Mouse (Mus musculus) fibroblast of lung, adult 2 months (primary cell): ENCODE results near the gene Otop1.

Experiments used
- DNase-seq: peaks from one replicate; pipeline ENCODE4 v3.0.0-alpha.2; 2011; ENCODE audit warnings: low read depth

Otop1 gene

DNA sequence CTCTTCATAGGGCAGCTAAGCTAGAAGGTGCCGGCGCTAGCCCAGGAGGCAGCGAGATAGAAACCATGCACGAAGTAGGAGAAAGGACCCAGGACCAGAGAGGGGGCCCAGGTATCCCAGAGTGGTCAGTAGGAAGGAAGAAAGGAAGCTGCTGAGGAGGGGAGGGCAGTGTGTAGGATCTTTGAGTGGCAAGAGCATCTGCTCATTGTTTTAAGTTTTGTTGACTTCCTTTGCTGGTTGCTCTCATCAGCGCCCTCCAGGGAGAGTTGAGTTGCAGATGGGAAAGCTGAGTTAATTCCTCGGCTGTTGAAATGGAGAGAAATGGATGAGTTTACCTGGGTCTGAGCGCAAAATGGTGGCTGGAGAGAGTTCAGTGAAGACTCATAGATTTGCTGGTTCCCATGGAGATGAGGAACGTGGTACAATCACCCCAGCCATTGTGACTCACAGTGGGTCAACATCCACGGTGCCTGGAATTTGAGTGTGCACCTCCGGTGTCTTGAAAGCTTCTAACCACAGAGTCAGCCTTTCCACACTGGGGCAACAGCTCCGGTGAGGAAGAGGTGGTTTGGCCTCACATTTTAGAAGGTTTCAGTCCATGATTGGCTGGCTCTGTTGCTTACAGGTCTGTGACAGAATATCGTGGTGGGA lies 26.1 kb downstream of the Otop1 start:
- DNase-seq = no peak

GRCm38 (mm10) chr5:38302651-38303050 lies 26.9 kb downstream of the Otop1 start:
- DNase-seq = no peak

DNA sequence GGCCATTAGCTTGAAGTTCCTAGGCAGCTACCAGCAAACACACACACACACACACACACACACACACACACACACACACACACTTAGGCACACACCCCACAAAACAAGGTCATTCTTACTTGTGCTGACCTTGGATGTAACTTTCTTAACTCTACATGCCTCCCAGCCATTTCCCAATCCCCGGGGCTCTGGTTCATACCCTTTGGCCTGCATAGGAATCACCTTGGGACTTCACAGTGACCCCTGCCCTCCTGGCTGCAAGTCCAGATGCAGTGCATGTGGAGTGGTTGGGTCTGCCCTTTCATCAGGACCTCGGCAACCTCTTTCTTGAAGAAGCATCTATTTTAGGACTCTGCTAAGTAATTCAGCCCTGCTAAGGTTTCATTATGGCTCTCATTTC lies 29.5 kb downstream of the Otop1 start:
- DNase-seq = no peak

- peak; percentile 47 for DNase-seq
These were observed 31.7 kb downstream of the Otop1 start for GRCm38 (mm10) chr5:38307255-38308101.

DNA sequence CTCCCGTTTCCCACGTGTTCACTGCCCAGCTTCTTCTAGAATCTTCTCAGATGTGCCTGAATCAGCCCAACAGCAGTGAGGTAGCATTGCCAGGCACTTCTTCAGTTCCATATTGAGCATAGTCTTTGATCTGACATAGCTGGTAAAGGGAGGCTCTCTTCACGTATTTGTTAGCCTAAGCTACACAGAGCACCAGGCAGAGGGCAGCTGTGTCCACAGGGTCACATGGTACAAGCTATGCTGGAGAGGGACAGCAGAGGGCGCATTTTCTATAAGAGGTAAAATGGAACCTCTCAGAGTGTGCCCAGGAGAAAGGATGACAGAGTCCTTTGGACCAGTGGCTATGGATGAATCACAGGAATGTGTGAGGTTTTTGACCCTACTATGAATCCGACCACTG lies 33.1 kb downstream of the Otop1 start:
- no peak for DNase-seq

DNA sequence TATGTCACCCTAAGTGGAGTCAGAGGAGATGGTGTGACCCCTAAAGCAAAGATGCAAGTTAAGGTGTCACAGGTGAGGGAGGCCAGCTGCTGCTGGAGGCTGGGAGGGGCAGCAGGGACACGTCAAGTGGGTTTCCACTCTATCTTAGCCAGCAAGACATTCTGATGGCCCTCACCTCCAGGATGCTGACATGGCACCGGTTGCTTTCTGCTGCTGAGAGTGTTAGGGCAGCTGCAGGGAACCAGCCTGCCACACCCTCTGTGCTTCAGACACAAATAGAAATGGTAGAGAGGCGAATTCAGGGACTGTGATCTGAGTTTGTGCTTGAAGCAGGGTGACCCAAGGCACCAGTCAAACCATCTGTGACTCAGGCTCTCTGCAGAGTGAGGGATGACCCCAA lies 34.0 kb downstream of the Otop1 start:
- DNase-seq = no peak

GRCm38 (mm10) chr5:38318966-38319786 lies 43.4 kb downstream of the Otop1 start, which contains the start of gene Drd5:
Drd5 (plus strand) TSS chr5:38319367.
- DNase-seq = no peak

GRCm38 (mm10) chr5:38333381-38333780 lies 57.6 kb downstream of the Otop1 start:
- no peak for DNase-seq

GRCm38 (mm10) chr5:38334582-38334981 lies 58.8 kb downstream of the Otop1 start:
- DNase-seq = no peak

- no peak for DNase-seq
These were observed 67.3 kb downstream of the Otop1 start for GRCm38 (mm10) chr5:38343101-38343500.

DNA sequence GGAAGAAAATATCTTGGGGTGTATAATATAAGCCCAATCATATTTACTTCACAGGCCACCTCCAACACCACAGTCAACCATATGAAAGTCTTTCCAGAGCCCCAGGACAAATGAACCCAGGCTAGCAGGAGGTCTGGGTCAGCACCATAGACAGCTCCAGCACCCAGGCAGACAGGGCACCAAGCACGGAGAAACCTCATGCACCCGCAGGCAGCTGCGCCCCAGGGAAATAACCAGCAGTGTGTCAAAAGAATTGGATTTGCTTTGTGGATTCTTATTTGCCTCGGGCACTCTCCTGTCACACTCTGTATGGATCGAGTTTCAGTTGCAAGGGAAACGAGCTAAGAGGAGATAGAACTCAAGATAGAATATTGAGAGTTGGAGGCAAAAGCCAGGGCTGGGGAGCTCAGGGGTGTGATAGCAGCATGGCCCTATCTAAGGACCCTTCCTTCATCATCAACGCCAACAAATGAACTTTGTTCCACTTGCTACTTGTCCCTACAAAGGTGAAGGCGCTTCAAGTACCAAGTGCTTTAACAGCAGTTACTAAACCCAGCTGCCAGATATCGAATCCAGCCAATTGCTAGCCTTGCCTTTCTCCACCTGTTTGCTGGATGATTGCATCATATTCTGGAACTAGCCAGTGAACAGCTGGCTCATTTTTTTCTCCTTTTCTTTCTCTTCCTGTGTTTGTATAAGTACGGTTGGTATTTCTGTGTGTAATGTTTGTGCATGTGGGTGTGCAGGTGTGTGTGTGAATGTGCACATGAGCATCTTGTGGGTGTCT lies 71.1 kb downstream of the Otop1 start:
- DNase-seq = no peak

GRCm38 (mm10) chr5:38350351-38350929 lies 74.7 kb downstream of the Otop1 start:
- DNase-seq = no peak
